Mouse (Mus musculus) left cerebral cortex, adult 8-10 months (tissue): ENCODE data around the gene Hoxd4. TPM values are rescaled to one million over a fixed set of nuclear protein-coding genes. Genes with fewer than 3 reads are reported as not detected.

Experiments used
- DNase-seq, 2 experiments: peaks; one replicate each; pipeline ENCODE4 v3.0.0; 2022; ENCODE audit warnings: low spot score in 2 of 2
- total RNA-seq, 4 experiments: library from RNA; stranded (reverse); gene quantifications; 2 replicates each; pipeline ENCODE4 v1.2.4; 2022

The Hoxd4 gene
- total RNA-seq, 4 experiments from 2014 or later = not detected

GRCm38 (mm10) chr2:74691995-74692807, 19.5 kb upstream of the Hoxd4 start:
- no peak for DNase-seq

- no peak for DNase-seq
Measured at GRCm38 (mm10) chr2:74692808-74693431, 18.8 kb upstream of the Hoxd4 start.

- no peak for DNase-seq
Measured at GRCm38 (mm10) chr2:74693432-74693827, 18.3 kb upstream of the Hoxd4 start.

- DNase-seq = no peak
Measured at GRCm38 (mm10) chr2:74694066-74694465, 17.7 kb upstream of the Hoxd4 start.

- no peak for DNase-seq
Measured at GRCm38 (mm10) chr2:74695383-74695782, 16.3 kb upstream of the Hoxd4 start.

- no peak for DNase-seq
Measured at GRCm38 (mm10) chr2:74695813-74696430, 15.8 kb upstream of the Hoxd4 start.

GRCm38 (mm10) chr2:74696442-74697335, 15.0 kb upstream of the Hoxd4 start:
- no peak for DNase-seq

GRCm38 (mm10) chr2:74697567-74698121, 14.1 kb upstream of the Hoxd4 start, which contains the start of gene Hoxd9:
Hoxd9 (plus strand) TSS chr2:74697727.
- DNase-seq = no peak

GRCm38 (mm10) chr2:74698201-74699052, 13.3 kb upstream of the Hoxd4 start:
- DNase-seq = no peak

- no peak for DNase-seq
Measured at GRCm38 (mm10) chr2:74699053-74699430, 12.7 kb upstream of the Hoxd4 start.

GRCm38 (mm10) chr2:74699664-74700545, 11.8 kb upstream of the Hoxd4 start:
- DNase-seq = no peak

- DNase-seq = no peak
Measured at GRCm38 (mm10) chr2:74700546-74701112, 11.1 kb upstream of the Hoxd4 start.

- DNase-seq = peak in 1 of 2 experiments; percentile 75
Measured at GRCm38 (mm10) chr2:74701949-74702819, 9.5 kb upstream of the Hoxd4 start.

GRCm38 (mm10) chr2:74702820-74703219, 8.9 kb upstream of the Hoxd4 start:
- no peak for DNase-seq

- DNase-seq = no peak
Measured at GRCm38 (mm10) chr2:74703317-74703716, 8.4 kb upstream of the Hoxd4 start.

- DNase-seq = no peak
Measured at GRCm38 (mm10) chr2:74703720-74704392, 7.9 kb upstream of the Hoxd4 start.

- no peak for DNase-seq
Measured at GRCm38 (mm10) chr2:74704393-74704998, 7.2 kb upstream of the Hoxd4 start, which contains the start of gene Hoxd8. Hoxd8 (plus strand) TSS chr2:74704615.
